Mouse (Mus musculus) cerebral cortex, adult 2 months (tissue): ENCODE results near the gene Tubb1.

Source experiments
- WGBS: fragments of 180-500 bp; shearing (Covaris S2); methylation state at CpG from one replicate; pipeline ENCODE4 v1.1.7; 2018; 5-methylcytosine and 5-hydroxymethylcytosine counted together

The Tubb1 gene

GRCm38 (mm10) chr2:174450353-174450752 lies at the start of gene Tubb1:
Gene Tubb1 (plus strand): TSS chr2:174450695.
- 76% methylated on average over 4 of the region's 4 CpGs for WGBS

- WGBS = 78% methylated on average over 2 of the region's 2 CpGs
Observed at GRCm38 (mm10) chr2:174410222-174410621, 40.3 kb upstream of the Tubb1 start.

GRCm38 (mm10) chr2:174413127-174413526 lies 37.4 kb upstream of the Tubb1 start:
- 86% methylated on average over 7 of the region's 7 CpGs for WGBS

- WGBS = 48% methylated on average over 18 of the region's 18 CpGs
Observed at GRCm38 (mm10) chr2:174415001-174415730, 35.3 kb upstream of the Tubb1 start.

- WGBS = under 1% methylated on average over 40 of the region's 40 CpGs
Observed at GRCm38 (mm10) chr2:174415731-174416310, 34.7 kb upstream of the Tubb1 start, which contains the start of gene Nelfcd. Gene Nelfcd (plus strand): TSS chr2:174415804.

- 78% methylated on average over 6 of the region's 6 CpGs for WGBS
Observed at GRCm38 (mm10) chr2:174421107-174421506, 29.4 kb upstream of the Tubb1 start.

- WGBS = 94% methylated on average over 11 of the region's 11 CpGs
Observed at GRCm38 (mm10) chr2:174424301-174425085, 26.0 kb upstream of the Tubb1 start.

GRCm38 (mm10) chr2:174426856-174427255 lies 23.6 kb upstream of the Tubb1 start:
- 95% methylated on average over 12 of the region's 12 CpGs for WGBS

GRCm38 (mm10) chr2:174428076-174428835 lies 22.2 kb upstream of the Tubb1 start:
- WGBS = 91% methylated on average over 18 of the region's 18 CpGs

- 80% methylated on average over 10 of the region's 10 CpGs for WGBS
Observed at GRCm38 (mm10) chr2:174428996-174429591, 21.4 kb upstream of the Tubb1 start.

- 98% methylated on average over 9 of the region's 9 CpGs for WGBS
Observed at GRCm38 (mm10) chr2:174434943-174435342, 15.6 kb upstream of the Tubb1 start.

GRCm38 (mm10) chr2:174436076-174436701 lies 14.3 kb upstream of the Tubb1 start:
- WGBS = 89% methylated on average over 26 of the region's 26 CpGs

GRCm38 (mm10) chr2:174436916-174437696 lies 13.4 kb upstream of the Tubb1 start:
- WGBS = 96% methylated on average over 7 of the region's 7 CpGs

- WGBS = 99% methylated on average over 4 of the region's 4 CpGs
Observed at GRCm38 (mm10) chr2:174437697-174437982, 12.9 kb upstream of the Tubb1 start.

- WGBS = 78% methylated on average over 11 of the region's 11 CpGs
Observed at GRCm38 (mm10) chr2:174438181-174438580, 12.3 kb upstream of the Tubb1 start.

- 3% methylated on average over 38 of the region's 38 CpGs for WGBS
Observed at GRCm38 (mm10) chr2:174438737-174439449, 11.6 kb upstream of the Tubb1 start, which contains the start of gene Ctsz. Gene Ctsz (minus strand): TSS chr2:174439039.

GRCm38 (mm10) chr2:174439450-174439838 lies 11.1 kb upstream of the Tubb1 start:
- 66% methylated on average over 5 of the region's 5 CpGs for WGBS

GRCm38 (mm10) chr2:174439961-174440360 lies 10.5 kb upstream of the Tubb1 start:
- 85% methylated on average over 9 of the region's 9 CpGs for WGBS

- 82% methylated on average over 4 of the region's 4 CpGs for WGBS
Observed at GRCm38 (mm10) chr2:174441898-174442297, 8.6 kb upstream of the Tubb1 start.

GRCm38 (mm10) chr2:174442460-174442859 lies 8.0 kb upstream of the Tubb1 start:
- WGBS = 82% methylated on average over 9 of the region's 9 CpGs
